Mouse (Mus musculus) lung, adult 18-20 months (tissue): ENCODE results near the gene Zfand3.

Experiments used
- DNase-seq, 2 experiments: peaks; one replicate each; pipeline ENCODE4 v3.0.0; 2022; ENCODE audit warnings: mixed read lengths in 2 of 2

Gene Zfand3

GRCm38 (mm10) chr17:30053463-30053862, 48.9 kb downstream of the Zfand3 start:
- DNase-seq: no peak

- DNase-seq: no peak
These were observed 49.3 kb downstream of the Zfand3 start for GRCm38 (mm10) chr17:30053871-30054270.

- DNase-seq: no peak
These were observed 51.7 kb downstream of the Zfand3 start for GRCm38 (mm10) chr17:30056226-30056625.

GRCm38 (mm10) chr17:30058594-30058993, 54.1 kb downstream of the Zfand3 start:
- no peak for DNase-seq

GRCm38 (mm10) chr17:30059066-30059465, 54.5 kb downstream of the Zfand3 start:
- no peak for DNase-seq

- DNase-seq: no peak
These were observed 56.7 kb downstream of the Zfand3 start for GRCm38 (mm10) chr17:30061100-30061837.

GRCm38 (mm10) chr17:30063849-30064248, 59.3 kb downstream of the Zfand3 start:
- no peak for DNase-seq

GRCm38 (mm10) chr17:30064746-30065145, 60.2 kb downstream of the Zfand3 start:
- no peak for DNase-seq

GRCm38 (mm10) chr17:30069776-30070175, 65.2 kb downstream of the Zfand3 start:
- DNase-seq: no peak

- no peak for DNase-seq
These were observed 66.1 kb downstream of the Zfand3 start for GRCm38 (mm10) chr17:30070631-30071030.

GRCm38 (mm10) chr17:30072613-30073012, 68.1 kb downstream of the Zfand3 start:
- DNase-seq: no peak

- no peak for DNase-seq
These were observed 71.4 kb downstream of the Zfand3 start for GRCm38 (mm10) chr17:30075896-30076295.

- no peak for DNase-seq
These were observed 79.5 kb downstream of the Zfand3 start for GRCm38 (mm10) chr17:30084007-30084406.

GRCm38 (mm10) chr17:30086695-30087094, 82.2 kb downstream of the Zfand3 start:
- no peak for DNase-seq

GRCm38 (mm10) chr17:30088431-30088830, 83.9 kb downstream of the Zfand3 start:
- no peak for DNase-seq

- no peak for DNase-seq
These were observed 85.9 kb downstream of the Zfand3 start for GRCm38 (mm10) chr17:30090416-30090815.

- no peak for DNase-seq
These were observed 88.7 kb downstream of the Zfand3 start for GRCm38 (mm10) chr17:30093148-30093749.

GRCm38 (mm10) chr17:30097156-30097555, 92.6 kb downstream of the Zfand3 start:
- DNase-seq: no peak

GRCm38 (mm10) chr17:30097677-30098076, 93.1 kb downstream of the Zfand3 start:
- no peak for DNase-seq

- DNase-seq: no peak
These were observed 95.1 kb downstream of the Zfand3 start for GRCm38 (mm10) chr17:30099670-30100069.

- no peak for DNase-seq
These were observed 97.3 kb downstream of the Zfand3 start for GRCm38 (mm10) chr17:30101801-30102200.

- DNase-seq: no peak
These were observed 98.5 kb downstream of the Zfand3 start for GRCm38 (mm10) chr17:30103005-30103404.

- DNase-seq: peak in 1 of 2 experiments; percentile 41
These were observed 99.2 kb downstream of the Zfand3 start for GRCm38 (mm10) chr17:30103641-30104165.

- peak in 1 of 2 experiments; percentile 24 for DNase-seq
These were observed 100.8 kb downstream of the Zfand3 start for GRCm38 (mm10) chr17:30105369-30105768.
